Mouse (Mus musculus) heart, adult 9 months (tissue): Measurements from ENCODE around the gene Zfp445.
A peak's percentile ranks its signal among the peaks of the same experiment; 100 is the strongest.

Source experiments
- DNase-seq, 2 experiments: peaks; one replicate each; pipeline ENCODE4 v3.0.0; 2022; ENCODE audit warnings: low spot score in 2 of 2

Zfp445 gene

DNA sequence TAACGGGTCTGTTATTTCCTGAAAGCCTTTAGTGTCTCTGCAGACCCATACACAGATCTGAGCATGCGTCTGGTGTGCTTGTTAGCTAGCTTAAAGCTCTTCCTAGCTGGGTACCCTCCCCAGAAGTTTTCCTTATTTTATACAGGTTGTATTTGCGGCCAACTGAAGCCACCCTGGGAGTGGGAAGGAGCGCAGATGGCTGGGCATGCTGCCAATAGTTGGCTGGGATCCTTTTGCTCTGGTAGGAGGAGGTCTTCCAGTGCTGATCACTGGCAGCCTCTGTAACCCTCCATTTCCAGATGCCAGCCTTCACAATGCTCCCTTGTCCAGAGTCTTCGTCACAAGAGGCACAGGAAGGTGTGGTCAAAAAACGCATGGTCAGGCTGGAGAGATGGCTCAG is 29.0 kb downstream of the Zfp445 start:
- DNase-seq: peak in 1 of 2 experiments; percentile 35

DNA sequence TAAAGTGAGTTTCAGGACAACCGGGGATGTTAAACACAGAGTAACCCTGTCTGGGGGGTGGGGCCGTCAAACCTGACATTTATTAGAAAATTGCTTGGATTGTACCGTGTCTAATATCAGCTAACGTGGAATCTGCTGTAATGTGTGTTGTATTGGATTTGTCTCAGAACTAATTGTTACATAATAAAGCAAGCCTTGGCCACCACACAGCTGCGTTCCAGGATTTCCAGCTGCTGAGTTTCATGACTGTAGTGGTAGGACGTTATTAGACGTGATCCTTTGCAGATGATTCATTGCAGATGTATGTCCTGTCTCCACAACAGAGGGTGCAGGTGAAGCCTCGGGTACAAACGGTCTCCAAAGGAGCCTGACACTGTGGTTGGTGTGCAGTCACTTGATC is 29.7 kb downstream of the Zfp445 start:
- DNase-seq: peak; percentile 41 to 52

DNA sequence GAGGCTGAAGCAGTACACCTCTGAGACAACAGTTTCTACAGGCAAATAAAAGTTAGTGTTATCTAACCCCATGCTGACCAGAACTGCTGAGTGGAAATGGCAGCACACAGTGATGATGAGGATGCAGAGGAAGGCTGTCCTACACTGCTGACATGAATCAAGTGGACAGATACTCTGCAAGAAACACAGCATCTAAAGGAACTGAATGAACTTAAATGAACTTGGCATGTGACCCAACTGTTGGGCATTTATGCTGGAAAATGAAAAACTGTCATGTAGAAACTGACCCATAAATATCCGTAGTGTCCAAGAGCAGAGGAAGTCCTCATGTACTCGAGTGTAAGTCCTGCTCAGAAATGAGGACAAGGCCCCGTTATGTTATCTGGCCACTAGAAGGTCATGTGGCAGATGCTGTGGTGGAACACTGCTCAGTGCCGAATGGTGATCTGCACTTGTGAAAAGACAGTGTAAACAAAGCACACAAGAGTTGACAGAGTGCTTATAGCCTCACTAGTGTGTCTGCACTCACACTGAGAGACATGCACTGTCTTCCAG is 35.9 kb downstream of the Zfp445 start:
- DNase-seq: no peak

DNA sequence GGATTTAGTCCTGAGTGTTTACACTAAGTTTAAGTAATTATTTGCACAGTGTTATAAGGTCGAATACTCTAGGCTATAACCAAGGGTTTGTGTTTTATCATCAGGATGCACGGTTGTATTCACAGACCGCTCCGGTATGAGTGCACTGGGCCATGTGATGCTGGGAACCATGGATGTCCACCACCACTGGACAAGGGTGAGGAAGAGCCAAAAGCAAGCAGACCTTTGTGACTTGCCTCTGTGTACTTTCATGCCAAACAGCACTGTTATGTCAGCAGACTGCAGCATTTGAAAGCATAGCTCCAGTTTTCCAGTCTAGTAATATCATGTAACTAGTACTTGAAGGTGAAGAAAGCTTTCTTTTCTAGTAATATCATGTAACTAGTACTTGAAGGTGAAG is 39.1 kb downstream of the Zfp445 start:
- no peak for DNase-seq

DNA sequence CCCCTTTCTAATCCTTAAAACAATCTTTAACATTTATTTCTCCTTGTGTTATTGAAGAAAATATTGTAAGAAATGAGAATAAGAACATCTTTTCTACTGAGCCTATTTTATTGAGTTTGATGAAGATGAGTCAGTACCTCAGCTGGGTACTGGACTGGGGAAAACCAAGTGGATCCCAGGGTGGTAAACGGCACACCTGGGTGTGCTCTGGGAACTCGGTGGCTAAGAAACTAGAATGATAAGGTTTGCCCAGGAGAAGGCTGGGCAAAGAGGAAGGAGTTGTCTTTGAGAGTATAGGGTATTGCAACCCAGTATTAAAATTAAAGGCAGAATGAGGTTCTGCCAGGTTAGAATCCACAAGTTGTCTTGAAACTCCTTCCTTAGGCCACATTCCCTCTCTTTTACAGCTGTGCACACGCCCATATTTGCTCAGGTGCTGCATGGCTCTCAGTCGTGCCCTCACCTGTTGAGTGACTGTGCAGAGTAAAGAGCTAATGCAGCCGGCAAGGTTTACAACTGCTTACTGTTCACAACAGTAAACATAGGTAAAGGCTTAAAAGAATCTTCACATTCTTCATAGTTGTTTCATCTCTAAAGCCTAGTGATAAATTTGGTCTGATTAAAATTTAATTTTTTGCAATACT is 42.3 kb downstream of the Zfp445 start:
- DNase-seq: no peak

DNA sequence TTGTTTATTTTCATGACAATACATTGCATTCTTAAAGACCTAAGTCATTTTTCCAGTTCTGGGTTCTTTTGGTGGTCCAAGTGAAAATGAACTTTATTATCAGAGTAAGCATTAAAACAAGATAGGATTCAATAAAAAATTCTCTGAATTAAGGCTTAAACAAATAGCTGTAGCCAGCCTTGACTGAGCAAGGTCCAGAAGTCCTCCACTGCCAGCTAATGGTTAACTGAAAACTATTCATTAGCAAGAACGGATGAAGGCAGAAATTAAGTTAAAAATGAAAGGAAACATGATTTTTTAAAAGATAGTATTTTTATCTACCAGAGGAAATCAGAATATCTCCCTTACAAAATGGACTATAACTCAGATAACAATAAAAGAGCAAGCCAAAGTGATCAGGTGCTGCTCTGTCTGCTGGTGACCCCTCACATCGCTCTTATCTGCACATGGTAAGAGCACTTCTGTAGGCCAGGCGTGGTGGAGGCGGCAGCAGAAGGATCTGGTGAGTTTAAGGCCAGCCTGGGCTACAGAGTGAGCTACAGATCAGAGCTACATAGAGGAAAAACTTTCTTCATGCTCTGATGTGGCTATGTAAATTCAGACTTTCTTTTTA is 50.5 kb downstream of the Zfp445 start:
- no peak for DNase-seq

DNA sequence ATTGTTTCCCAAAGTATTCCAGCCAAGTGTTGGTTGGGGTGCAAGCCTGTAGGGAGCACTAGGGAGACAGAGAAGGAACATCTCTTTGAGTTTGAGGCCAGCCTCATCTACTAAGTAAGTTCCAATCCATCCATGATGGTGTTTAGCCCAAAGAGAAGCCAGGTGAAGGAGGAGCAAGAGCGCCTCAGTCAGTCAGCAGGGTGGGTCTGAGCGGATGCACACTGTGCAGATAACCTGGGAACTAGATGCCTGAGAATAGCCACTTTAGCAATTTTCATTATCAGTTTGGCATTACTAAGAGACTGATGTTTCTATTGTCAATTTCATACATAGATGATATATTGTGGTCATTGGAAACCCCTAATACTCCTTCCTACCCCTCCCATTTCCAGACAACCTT is 51.0 kb downstream of the Zfp445 start:
- DNase-seq: no peak

DNA sequence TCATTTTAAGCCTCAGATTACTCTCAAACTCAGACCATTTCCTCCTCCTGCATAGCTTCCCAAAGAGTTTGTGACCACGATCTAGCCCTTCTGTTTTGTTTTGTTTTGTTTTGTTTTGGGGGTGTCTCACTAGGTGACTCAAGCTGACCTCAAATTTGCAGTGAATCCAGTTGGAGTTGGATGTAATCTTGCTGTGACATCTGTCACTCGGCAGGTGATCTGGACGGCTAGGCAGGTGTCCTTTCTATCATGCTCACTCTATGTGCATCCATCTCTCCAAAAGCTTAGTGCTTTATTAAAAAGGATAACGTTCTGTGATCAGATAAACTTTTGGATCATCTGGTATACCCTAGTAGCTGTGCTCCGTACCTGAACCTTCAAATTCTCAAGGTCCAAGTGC is 53.4 kb downstream of the Zfp445 start:
- DNase-seq: no peak

DNA sequence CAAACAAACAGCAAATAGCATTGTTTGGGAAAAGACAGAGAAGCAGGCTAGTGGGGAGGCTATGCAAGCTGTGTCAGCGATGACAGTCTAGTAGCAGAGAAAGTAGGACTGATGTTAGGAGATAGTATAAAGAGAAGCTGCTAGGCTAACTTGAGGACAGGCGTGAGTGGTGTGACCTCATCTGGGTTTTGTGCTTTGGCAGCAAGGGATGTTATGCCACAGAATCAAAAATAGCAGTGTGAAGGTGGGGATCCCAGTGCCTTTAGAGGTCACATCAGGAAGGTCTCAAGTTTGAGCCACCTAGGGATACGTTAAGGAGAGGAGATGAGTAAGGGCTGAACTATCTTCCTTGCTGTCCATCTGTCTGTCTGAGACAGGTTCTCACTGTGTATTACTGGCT is 55.6 kb downstream of the Zfp445 start:
- DNase-seq: peak; percentile 54 to 61

DNA sequence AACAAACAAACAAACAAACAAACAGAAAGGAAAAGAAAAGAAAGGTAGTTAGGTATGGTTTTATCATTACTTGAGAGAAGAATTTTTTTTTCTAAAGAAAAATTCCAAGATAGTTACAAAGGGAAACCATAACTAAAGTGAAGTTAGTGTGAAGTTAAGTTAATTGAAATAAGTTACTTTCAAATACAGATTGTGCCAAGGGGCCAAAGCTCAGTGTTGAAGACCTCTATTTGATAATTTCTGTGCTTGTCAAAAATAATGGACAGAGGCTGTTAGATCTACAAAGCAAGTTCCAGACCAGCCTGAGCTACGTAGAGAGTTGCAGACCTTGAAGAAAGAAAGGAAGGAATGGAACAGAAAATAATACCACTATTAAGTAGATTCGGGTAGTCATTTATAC is 58.6 kb downstream of the Zfp445 start:
- DNase-seq: no peak

DNA sequence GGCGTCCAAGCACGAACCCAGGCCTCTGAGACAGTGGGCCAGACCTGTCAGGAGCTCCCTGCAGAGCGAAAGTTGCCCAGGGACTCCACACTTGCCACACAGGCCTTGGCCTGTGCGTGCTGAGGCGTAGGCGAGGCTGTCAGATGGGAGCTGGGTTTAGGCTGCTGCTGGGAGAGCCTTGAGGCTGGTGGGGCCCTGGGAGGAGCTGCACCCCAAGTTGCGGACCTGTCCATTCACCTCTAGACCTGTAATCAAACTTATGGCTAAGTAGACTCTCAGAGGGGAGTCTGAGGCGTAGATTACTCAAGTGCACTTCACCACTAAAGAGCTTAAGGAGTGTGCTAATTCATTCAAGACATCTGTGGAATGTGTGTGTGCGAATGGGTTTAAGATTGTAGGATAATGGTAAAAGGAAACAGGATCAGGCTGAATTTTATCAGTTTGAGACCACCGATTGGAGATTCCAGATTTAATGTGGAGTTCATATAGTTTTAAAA is 59.9 kb downstream of the Zfp445 start:
- DNase-seq: no peak

DNA sequence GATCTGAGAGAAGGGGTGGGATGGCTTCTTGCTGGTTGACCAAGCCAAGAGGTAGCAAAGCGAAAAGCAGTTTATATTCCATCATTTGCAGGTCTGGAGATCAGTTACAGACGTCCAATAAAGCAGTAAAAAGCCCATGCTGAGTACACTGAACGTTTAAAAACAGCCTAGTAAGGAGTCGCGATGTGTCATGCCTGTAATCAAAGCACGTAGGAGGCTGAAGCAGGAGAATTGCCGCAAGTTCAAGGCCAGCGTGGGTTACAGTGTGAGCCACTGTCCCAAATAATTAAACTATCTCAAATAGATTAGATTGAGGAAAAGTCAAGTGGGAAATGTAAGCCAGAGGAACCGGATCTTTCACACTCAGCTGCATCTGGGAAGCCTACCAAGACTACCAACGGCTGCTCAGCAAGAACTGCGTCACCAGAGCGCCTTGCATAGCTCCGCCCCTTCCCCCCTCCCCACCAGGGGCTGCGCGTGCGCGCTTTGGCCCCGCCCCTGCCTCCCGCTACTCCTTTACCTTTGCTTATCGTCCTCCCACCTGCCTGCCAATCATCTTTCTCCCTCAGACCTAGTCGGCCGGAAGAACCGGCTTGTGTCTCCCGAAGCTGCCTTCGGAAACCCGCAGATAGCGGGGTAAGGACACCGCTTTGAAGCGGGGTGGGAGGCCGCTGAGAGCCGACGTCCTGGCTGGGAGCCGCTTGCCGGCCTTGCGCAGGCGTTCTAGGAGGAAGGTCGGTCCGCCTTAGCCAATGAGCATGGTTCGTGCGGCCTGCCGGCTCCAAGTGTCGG is 60.6 kb downstream of the Zfp445 start, which contains the start of gene Tcaim:
Tcaim (plus strand) TSS at position 487 of the 792 bp plus-strand sequence.
- peak; percentile 94 for DNase-seq
